Mouse (Mus musculus): Measurements from ENCODE around the gene Pdss2.

Pdss2 gene

GRCm38 (mm10) chr10:43435757-43436156, 214.5 kb downstream of the Pdss2 start:
- no peak for DNase-seq (ENCODE audit: extremely low spot score)

- peak; percentile 63 for DNase-seq (ENCODE audit: extremely low spot score)
Measured at GRCm38 (mm10) chr10:43439492-43439941, 218.2 kb downstream of the Pdss2 start.

- peak; percentile 42 for DNase-seq (ENCODE audit: extremely low spot score)
Measured at GRCm38 (mm10) chr10:43440050-43440449, 218.8 kb downstream of the Pdss2 start.

GRCm38 (mm10) chr10:43440981-43441740, 219.9 kb downstream of the Pdss2 start:
- peak; percentile 28 for DNase-seq (ENCODE audit: extremely low spot score)

- DNase-seq (ENCODE audit: extremely low spot score), result no peak
Measured at GRCm38 (mm10) chr10:43448656-43449055, 227.4 kb downstream of the Pdss2 start.

GRCm38 (mm10) chr10:43451848-43452662, 230.8 kb downstream of the Pdss2 start:
- DNase-seq (ENCODE audit: extremely low spot score), result peak; percentile 66

- DNase-seq (ENCODE audit: extremely low spot score), result no peak
Measured at GRCm38 (mm10) chr10:43452663-43452996, 231.3 kb downstream of the Pdss2 start.

- DNase-seq (ENCODE audit: extremely low spot score), result no peak
Measured at GRCm38 (mm10) chr10:43454219-43454618, 232.9 kb downstream of the Pdss2 start.

- DNase-seq (ENCODE audit: extremely low spot score), result no peak
Measured at GRCm38 (mm10) chr10:43454671-43455070, 233.4 kb downstream of the Pdss2 start.

- DNase-seq (ENCODE audit: extremely low spot score), result no peak
Measured at GRCm38 (mm10) chr10:43462821-43463220, 241.5 kb downstream of the Pdss2 start.

- DNase-seq (ENCODE audit: extremely low spot score), result no peak
Measured at GRCm38 (mm10) chr10:43463227-43463626, 241.9 kb downstream of the Pdss2 start.

GRCm38 (mm10) chr10:43466223-43466622, 244.9 kb downstream of the Pdss2 start:
- no peak for DNase-seq (ENCODE audit: extremely low spot score)

GRCm38 (mm10) chr10:43467659-43468058, 246.4 kb downstream of the Pdss2 start:
- no peak for DNase-seq (ENCODE audit: extremely low spot score)

- no peak for DNase-seq (ENCODE audit: extremely low spot score)
Measured at GRCm38 (mm10) chr10:43468293-43468692, 247.0 kb downstream of the Pdss2 start.

GRCm38 (mm10) chr10:43475376-43475775, 254.1 kb downstream of the Pdss2 start:
- DNase-seq (ENCODE audit: extremely low spot score), result no peak

GRCm38 (mm10) chr10:43477459-43477858, 256.2 kb downstream of the Pdss2 start:
- DNase-seq (ENCODE audit: extremely low spot score), result no peak

- DNase-seq (ENCODE audit: extremely low spot score), result peak; percentile 79
Measured at GRCm38 (mm10) chr10:43477865-43478681, 256.8 kb downstream of the Pdss2 start.

- DNase-seq (ENCODE audit: extremely low spot score), result peak; percentile 70
Measured at GRCm38 (mm10) chr10:43478751-43479435, 257.6 kb downstream of the Pdss2 start, which contains the start of gene Bend3. Gene Bend3, plus strand, starts transcription at chr10:43478831.

GRCm38 (mm10) chr10:43479436-43480157, 258.3 kb downstream of the Pdss2 start:
- DNase-seq (ENCODE audit: extremely low spot score), result peak; percentile 85

GRCm38 (mm10) chr10:43480227-43480849, 259.1 kb downstream of the Pdss2 start:
- peak; percentile 42 for DNase-seq (ENCODE audit: extremely low spot score)
